ENCODE assay signal across 9 mouse cellular contexts in the genomic region with DNA sequence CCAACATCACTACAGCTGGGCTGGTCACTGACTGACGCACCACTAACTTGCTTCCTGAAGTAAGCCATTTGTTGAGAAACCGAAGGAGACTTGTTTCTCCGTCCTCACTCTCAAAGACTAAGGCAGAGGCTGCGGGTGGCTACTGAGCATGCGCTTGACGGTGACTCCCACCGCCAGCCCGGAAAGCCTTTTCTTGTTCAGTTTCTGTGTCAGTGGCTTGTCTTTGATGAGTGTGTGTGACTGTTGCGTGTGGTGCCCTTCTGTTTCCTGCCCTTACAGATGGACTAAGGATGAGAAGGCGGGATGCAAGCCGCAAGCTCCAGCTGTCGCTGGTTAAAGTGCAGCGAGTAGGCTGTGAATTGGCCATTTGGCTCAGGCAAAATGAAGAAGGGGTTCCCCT. TPM values are rescaled to one million over a fixed set of nuclear protein-coding genes. Genes with fewer than 3 reads are reported as not detected.
A peak's percentile ranks its signal among the peaks of the same experiment; 100 is the strongest.
DNase-seq lines count a peak whose midpoint lies in the region; ATAC-seq and TF ChIP-seq lines count a peak whose summit lies in the region.
"Had no signal": no experiment of that assay in that cellular context is flagged by ENCODE, and none has a peak within 500 bp of the region (broad histone marks: within the 10 kb centered on the region; RNA-seq: fewer than 3 reads in every experiment).

No protein-coding gene starts in this region.

- TF ChIP-seq EP300 in stomach, postnatal 0 days (optimal IDR thresholded peaks at IDR 0.05): no peak

- H3K9ac ChIP-seq in stomach, postnatal 0 days (ENCODE audit: low read length): no peak overlapping the region

- ATAC-seq in CD4-positive, CD25-positive, alpha-beta regulatory T cell, adult 4 months: peak; percentile 81
- no peak; the same call in 1 of the 2 replicates for ATAC-seq in stomach, postnatal 0 days (ENCODE audit: low FRiP score, low TSS enrichment)

- 64% methylated on average over 13 of the region's 13 CpGs for WGBS in stomach, postnatal 0 days

- no peaks in the 10 kb centered on the region for H3K36me3 ChIP-seq in stomach, postnatal 0 days (ENCODE audit: control insufficient read depth, insufficient read depth, low read length)

- peak; percentile 65 to 79 for DNase-seq in cerebellum, postnatal 14 days
- DNase-seq in cerebellum, adult 8-10 months: no peak
- peak; percentile 17 to 21 for DNase-seq in frontal cortex, postnatal 25 days (ENCODE audit: low spot score in 2 of 2)
- DNase-seq in kidney, postnatal 10 days: peak; percentile 76
- DNase-seq in lung, postnatal 14 days: peak; percentile 55
- DNase-seq in stomach, postnatal 0 days (ENCODE audit: low spot score): peak; percentile 12
- DNase-seq in gastrocnemius, adult 8-10 months (ENCODE audit: low spot score in 2 of 2): no peak

- H3K4me3 ChIP-seq in stomach, postnatal 0 days (ENCODE audit: low read depth, low read length): no peak overlapping the region

- H3K4me2 ChIP-seq in stomach, postnatal 0 days (replicated peaks; ENCODE audit: low read depth): peak overlapping the region; percentile 26

- no peaks in the 10 kb centered on the region for H3K4me1 ChIP-seq in stomach, postnatal 0 days (replicated peaks; ENCODE audit: control insufficient read depth, insufficient read depth)

- no peak overlapping the region for H3K27ac ChIP-seq in stomach, postnatal 0 days (replicated peaks)

- H3K27me3 ChIP-seq in stomach, postnatal 0 days (ENCODE audit: control insufficient read depth, insufficient read depth, low read length): no peaks in the 10 kb centered on the region
- H3K27me3 ChIP-seq: CH12.LX had no signal

- H3K9me3 ChIP-seq in stomach, postnatal 0 days (ENCODE audit: control insufficient read depth, low read length): no peaks in the 10 kb centered on the region

- TF ChIP-seq CTCF in stomach, postnatal 0 days (IDR thresholded peaks at IDR 0.05; ENCODE audit: low read depth): no peak

RNA-seq across cellular contexts. Expression of a gene that starts 5.1 kb away (rescaled TPM):
- polyA plus RNA-seq in CD4-positive, CD25-positive, alpha-beta regulatory T cell, adult 4 months (2017; shearing (Covaris generic)): under 1 TPM in 1 of 2 experiments, not detected in 1; 0.11 TPM
- polyA plus RNA-seq in stomach, postnatal 0 days (2015; fragmentation: Nextera tagmentation; extraction: Ambion mirVana): 8.5 and 8.6 TPM in 2 replicates
- 10 to 100 TPM; 15.8 to 33.5 (median 25.7) TPM for total RNA-seq in gastrocnemius, adult 8-10 months (2022)
- total RNA-seq: CH12.LX had no signal

Comparison
In these comparisons a context has a peak if more than half of its experiments do, and no peak if none do; other contexts are left out.
1. DNase-seq: peak in cerebellum, postnatal 14 days (2 of 2), frontal cortex, postnatal 25 days (2 of 2), kidney, postnatal 10 days (single experiment), lung, postnatal 14 days (single experiment) and stomach, postnatal 0 days (single experiment); none in cerebellum, adult 8-10 months (single experiment) and gastrocnemius, adult 8-10 months (0 of 2).